Mouse (Mus musculus) stomach, embryonic 15.5 days (tissue): ENCODE data around the gene Coro2a. TPM values are rescaled to one million over a fixed set of nuclear protein-coding genes. Genes with fewer than 3 reads are reported as not detected.

Source experiments
- ATAC-seq: fragments of 200-750 bp; cut with Nextera tagmentation; 2 replicates; pipeline ENCODE4 v1.8.0; 2017; ENCODE audit warnings: low read depth, moderate number of reproducible peaks, moderate TSS enrichment; ENCODE audit not compliant: insufficient read depth, low FRiP score
- H3K27ac ChIP-seq: fragments of 300-500 bp; sonication (generic); 2 replicates; pipeline ENCODE4 v1.5.1; 2015; ENCODE audit warnings: mild to moderate bottlenecking, inconsistent platforms
- H3K27me3 ChIP-seq: fragments of 300-500 bp; sonication (generic); replicated peaks from 2 replicates; pipeline ENCODE4 v1.6.1; 2015; ENCODE audit warnings: inconsistent platforms
- H3K36me3 ChIP-seq: fragments of 300-500 bp; sonication (generic); 2 replicates; pipeline ENCODE4 v1.6.1; 2015; ENCODE audit warnings: inconsistent platforms
- H3K4me1 ChIP-seq: fragments of 300-500 bp; sonication (generic); 2 replicates; pipeline ENCODE4 v1.6.1; 2015; ENCODE audit warnings: inconsistent platforms
- H3K4me2 ChIP-seq: fragments of 300-500 bp; sonication (generic); 2 replicates; pipeline ENCODE4 v1.6.1; 2015; ENCODE audit warnings: mild to moderate bottlenecking, inconsistent platforms
- H3K4me3 ChIP-seq: fragments of 300-500 bp; sonication (generic); replicated peaks from 2 replicates; pipeline ENCODE4 v1.5.1; 2015; ENCODE audit warnings: inconsistent platforms
- H3K9ac ChIP-seq: fragments of 300-500 bp; sonication (generic); 2 replicates; pipeline ENCODE4 v1.6.1; 2015; ENCODE audit warnings: inconsistent platforms
- H3K9me3 ChIP-seq: fragments of 300-500 bp; sonication (generic); 2 replicates; pipeline ENCODE4 v1.6.1; 2016; ENCODE audit warnings: inconsistent platforms
- WGBS: fragments of 180-500 bp; shearing (Covaris S2); methylation state at CpG from one replicate; pipeline ENCODE4 v1.1.7; 2015; 5-methylcytosine and 5-hydroxymethylcytosine counted together
- polyA plus RNA-seq: library from polyadenylated mRNA; unstranded; fragments of >200 nt; fragmentation: Nextera tagmentation; extraction: Ambion mirVana; gene quantifications from 2 replicates; pipeline ENCODE4 v1.2.1, GENCODE M21; 2015

Coro2a gene
- polyA plus RNA-seq, 1 experiment from 2014 or later, result 20.4 TPM

GRCm38 (mm10) chr4:46532926-46533325 lies 69.1 kb downstream of the Coro2a start:
- no peaks in the 10 kb centered on the region for H3K9me3 ChIP-seq
- H3K27ac ChIP-seq, result no peak overlapping the region
- WGBS, result 83% methylated on average over 7 of the region's 7 CpGs
- H3K4me2 ChIP-seq, result no peak overlapping the region
- peaks cover 29% of the 10 kb centered on the region for H3K27me3 ChIP-seq
- H3K4me3 ChIP-seq, result no peak overlapping the region
- no peaks in the 10 kb centered on the region for H3K36me3 ChIP-seq
- peaks cover 17% of the 10 kb centered on the region for H3K4me1 ChIP-seq
- no peak overlapping the region for H3K9ac ChIP-seq
- ATAC-seq, result no peak

DNA sequence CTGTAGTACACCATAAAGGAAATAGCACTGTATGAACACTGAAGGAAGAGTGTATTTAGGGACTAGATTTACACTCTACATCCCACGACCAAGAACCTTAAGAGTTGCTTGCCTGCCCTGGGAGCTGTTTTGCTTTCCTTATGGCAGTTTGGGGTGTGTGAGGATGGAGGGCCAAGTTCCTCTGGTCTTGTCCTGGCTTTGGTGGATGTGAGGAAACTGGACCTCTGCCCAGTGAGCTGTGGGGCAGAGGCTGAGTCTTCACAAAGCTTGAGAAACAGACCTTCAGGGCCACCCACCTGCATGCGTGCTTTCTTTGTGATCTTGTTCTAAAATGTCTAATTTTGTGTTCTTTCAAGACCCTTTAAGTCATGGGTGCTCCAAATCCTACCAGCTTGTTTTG lies 69.5 kb downstream of the Coro2a start:
- peaks cover 29% of the 10 kb centered on the region for H3K27me3 ChIP-seq
- no peak overlapping the region for H3K27ac ChIP-seq
- no peak for ATAC-seq
- no peaks in the 10 kb centered on the region for H3K36me3 ChIP-seq
- peaks cover 17% of the 10 kb centered on the region for H3K4me1 ChIP-seq
- H3K4me3 ChIP-seq, result no peak overlapping the region
- H3K4me2 ChIP-seq, result no peak overlapping the region
- H3K9me3 ChIP-seq, result no peaks in the 10 kb centered on the region
- H3K9ac ChIP-seq, result no peak overlapping the region
- WGBS, result 83% methylated on average over 2 of the region's 2 CpGs

DNA sequence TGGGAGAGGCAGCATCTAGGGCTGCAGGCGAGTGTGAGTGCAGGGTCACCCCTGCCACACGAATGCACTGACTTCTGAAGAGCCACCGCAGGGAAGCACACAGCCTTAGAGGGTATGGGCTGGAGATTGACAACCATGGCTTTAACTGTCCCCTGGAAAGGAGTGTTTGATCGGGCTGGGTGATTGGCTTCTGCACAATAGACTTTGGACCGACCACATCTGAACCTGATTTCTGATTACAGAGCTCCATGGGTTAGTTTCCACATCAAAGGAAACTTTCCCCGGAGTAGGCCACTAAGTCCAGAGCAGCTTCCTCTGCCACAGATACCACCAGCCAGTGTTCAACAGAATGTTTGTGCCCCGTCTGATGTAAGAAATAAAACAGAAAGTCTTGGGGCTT lies 72.3 kb downstream of the Coro2a start:
- Histone ChIP-seq H3K9me3 (no peaks in the 10 kb centered on the region), H3K27me3 (peaks cover 12% of the 10 kb centered on the region), H3K9ac (no peak overlapping the region), H3K36me3 (no peaks in the 10 kb centered on the region), H3K4me2 (no peak overlapping the region), H3K4me1 (peaks cover 11% of the 10 kb centered on the region), H3K27ac (no peak overlapping the region), H3K4me3 (no peak overlapping the region)
- ATAC-seq, result no peak
- 55% methylated on average over 7 of the region's 7 CpGs for WGBS

DNA sequence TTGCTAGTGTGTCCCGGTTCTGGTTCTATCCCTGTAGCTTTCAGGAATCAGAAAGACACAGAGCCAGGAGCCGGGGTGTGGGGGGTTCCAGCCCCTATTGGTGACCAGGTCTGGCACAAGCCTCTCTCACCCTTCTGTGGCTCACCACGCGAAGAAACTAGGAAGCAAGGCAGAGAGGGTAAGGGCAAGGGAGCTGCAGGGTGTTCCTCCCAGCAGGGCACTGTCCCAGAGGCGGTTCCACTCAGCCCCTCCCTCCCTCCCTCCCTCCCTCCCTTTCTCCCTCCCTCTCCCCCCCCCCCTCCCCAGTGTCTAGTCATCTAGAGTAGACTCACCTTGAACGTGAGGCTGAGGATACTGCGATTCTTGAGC lies 74.5 kb downstream of the Coro2a start:
- Histone ChIP-seq H3K4me3 (peak overlapping the region; percentile 39), H3K36me3 (no peaks in the 10 kb centered on the region), H3K4me1 (peaks cover 6% of the 10 kb centered on the region; the same call in 1 of the 2 replicates), H3K9ac (peak overlapping the region; percentile 6; the same call in 1 of the 2 replicates), H3K4me2 (peak overlapping the region; percentile 67), H3K27me3 (no peaks in the 10 kb centered on the region), H3K9me3 (no peaks in the 10 kb centered on the region), H3K27ac (0 out of 2 replicates have a peak overlapping the region, but pooled peaks have one; percentile 35)
- ATAC-seq, result peak; percentile 72
- 2% methylated on average over 6 of the region's 7 CpGs for WGBS

- peak; percentile 81 for ATAC-seq
- H3K27ac ChIP-seq, result 0 out of 2 replicates have a peak overlapping the region, but pooled peaks have one; percentile 35
- H3K9me3 ChIP-seq, result no peaks in the 10 kb centered on the region
- peak overlapping the region; percentile 6; the same call in 1 of the 2 replicates for H3K9ac ChIP-seq
- H3K4me2 ChIP-seq, result peak overlapping the region; percentile 67
- H3K4me1 ChIP-seq, result peaks cover 6% of the 10 kb centered on the region; the same call in 1 of the 2 replicates
- H3K4me3 ChIP-seq, result peak overlapping the region; percentile 39
- 28% methylated on average over 17 of the region's 17 CpGs for WGBS
- H3K27me3 ChIP-seq, result no peaks in the 10 kb centered on the region
- no peaks in the 10 kb centered on the region for H3K36me3 ChIP-seq
These were observed 75.0 kb downstream of the Coro2a start for GRCm38 (mm10) chr4:46526798-46527557.

DNA sequence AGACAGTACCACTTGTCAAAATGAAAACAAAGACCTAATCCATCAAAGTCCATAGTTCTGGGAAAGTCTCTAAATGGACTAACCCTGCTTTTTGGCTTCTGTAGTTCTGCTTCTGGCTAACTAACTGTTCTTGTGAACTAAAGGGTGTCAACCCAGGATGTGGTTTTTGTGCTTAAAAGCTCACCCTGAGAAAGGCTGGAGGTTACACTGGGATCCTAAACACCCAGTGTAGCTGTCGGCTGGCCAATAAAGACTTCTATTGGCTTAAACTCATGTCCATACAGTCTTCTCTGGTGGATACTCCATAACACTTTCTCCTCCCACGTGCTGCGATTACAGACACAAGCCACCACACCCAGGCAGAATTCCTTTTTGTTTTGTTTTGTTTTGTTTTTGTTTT lies 75.8 kb downstream of the Coro2a start:
- peaks cover 6% of the 10 kb centered on the region; the same call in 1 of the 2 replicates for H3K4me1 ChIP-seq
- no peaks in the 10 kb centered on the region for H3K36me3 ChIP-seq
- no peak for ATAC-seq
- H3K4me2 ChIP-seq, result no peak overlapping the region
- no peak overlapping the region for H3K4me3 ChIP-seq
- no peaks in the 10 kb centered on the region for H3K9me3 ChIP-seq
- WGBS, result 84% methylated on average over 3 of the region's 3 CpGs
- no peak overlapping the region for H3K9ac ChIP-seq
- H3K27ac ChIP-seq, result no peak overlapping the region
- no peaks in the 10 kb centered on the region for H3K27me3 ChIP-seq

DNA sequence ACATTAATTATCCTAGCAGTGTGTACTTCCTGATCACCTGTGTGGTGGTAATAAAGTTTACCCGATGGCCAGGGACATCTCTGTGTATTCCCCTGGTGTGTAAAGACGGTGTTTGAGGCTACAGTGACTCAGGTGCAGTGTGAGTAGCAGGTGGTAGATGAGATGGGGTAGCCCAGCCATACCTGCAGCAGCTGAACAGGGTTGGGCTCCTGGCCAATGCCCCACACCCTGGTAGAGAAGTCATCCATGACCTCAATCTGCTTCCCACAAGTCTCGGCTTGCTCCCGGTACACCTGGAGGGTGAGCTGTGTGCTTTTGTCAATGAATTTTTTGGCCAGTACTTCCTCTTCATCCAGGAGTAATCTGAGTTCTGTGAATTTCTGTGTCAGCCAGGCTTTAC lies 78.7 kb downstream of the Coro2a start:
- Histone ChIP-seq H3K36me3 (no peaks in the 10 kb centered on the region), H3K27me3 (no peaks in the 10 kb centered on the region), H3K4me3 (no peak overlapping the region), H3K27ac (peak overlapping the region; percentile 59; the same call in 1 of the 2 replicates), H3K4me2 (no peak overlapping the region), H3K9ac (no peak overlapping the region), H3K9me3 (no peaks in the 10 kb centered on the region), H3K4me1 (peaks cover 6% of the 10 kb centered on the region; the same call in 1 of the 2 replicates)
- 75% methylated on average over 4 of the region's 4 CpGs for WGBS
- no peak for ATAC-seq

- no peaks in the 10 kb centered on the region for H3K9me3 ChIP-seq
- no peak for ATAC-seq
- H3K4me2 ChIP-seq, result no peak overlapping the region
- H3K9ac ChIP-seq, result no peak overlapping the region
- H3K4me3 ChIP-seq, result no peak overlapping the region
- no peaks in the 10 kb centered on the region for H3K36me3 ChIP-seq
- H3K4me1 ChIP-seq, result no peaks in the 10 kb centered on the region
- no peak overlapping the region for H3K27ac ChIP-seq
- WGBS, result 66% methylated on average over 10 of the region's 10 CpGs
- no peaks in the 10 kb centered on the region for H3K27me3 ChIP-seq
These were observed 80.5 kb downstream of the Coro2a start for GRCm38 (mm10) chr4:46521457-46521856.

- Histone ChIP-seq H3K4me1 (no peaks in the 10 kb centered on the region), H3K4me2 (no peak overlapping the region), H3K9me3 (no peaks in the 10 kb centered on the region), H3K27ac (no peak overlapping the region), H3K4me3 (no peak overlapping the region), H3K36me3 (no peaks in the 10 kb centered on the region), H3K9ac (no peak overlapping the region), H3K27me3 (no peaks in the 10 kb centered on the region)
- WGBS, result 67% methylated on average over 2 of the region's 2 CpGs
- ATAC-seq, result no peak
These were observed 81.5 kb downstream of the Coro2a start for GRCm38 (mm10) chr4:46520491-46520890.

DNA sequence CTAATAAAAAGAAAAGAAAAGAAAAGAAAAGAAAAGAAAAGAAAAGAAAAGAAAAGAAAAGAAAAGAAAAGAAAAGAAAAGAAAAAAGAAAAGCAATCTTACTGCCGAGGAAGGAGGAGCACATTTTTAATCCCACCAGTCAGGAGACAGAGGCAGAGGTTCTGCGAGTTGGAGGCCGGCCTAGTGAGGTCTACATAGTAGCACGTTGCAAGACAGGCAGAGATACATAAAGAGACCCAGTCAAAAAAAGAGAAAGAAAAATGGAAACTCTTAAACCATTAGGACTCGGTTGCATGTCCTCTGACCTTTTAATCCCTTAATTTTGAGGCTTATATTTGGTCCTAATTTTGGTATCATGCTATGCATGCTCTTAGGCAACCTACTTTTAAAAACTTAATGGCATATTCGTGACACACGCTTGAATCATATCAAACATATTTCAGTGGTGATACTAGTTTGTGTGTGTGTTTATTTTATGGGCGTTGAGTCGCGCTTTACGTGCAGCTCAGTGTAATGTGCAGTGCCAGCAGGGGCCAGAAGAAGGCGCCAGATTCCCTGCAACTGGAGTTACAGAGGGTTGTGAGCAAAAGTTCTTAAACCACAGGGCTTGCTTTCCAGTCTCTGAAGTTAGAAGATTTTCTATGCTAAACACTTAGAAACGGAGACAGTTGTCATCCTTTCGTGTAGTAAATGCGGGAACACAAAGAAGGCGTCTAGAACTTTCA lies 94.1 kb downstream of the Coro2a start:
- Histone ChIP-seq H3K27ac (peak overlapping the region; percentile 70; the same call in 1 of the 2 replicates), H3K36me3 (0 out of 2 replicates have a peak, but pooled peaks cover 5% of the 10 kb centered on the region), H3K4me1 (0 out of 2 replicates have a peak, but pooled peaks cover 5% of the 10 kb centered on the region), H3K4me3 (peak overlapping the region; percentile 67), H3K9ac (no peak overlapping the region), H3K27me3 (no peaks in the 10 kb centered on the region), H3K9me3 (no peaks in the 10 kb centered on the region), H3K4me2 (peak overlapping the region; percentile 97)
- ATAC-seq, result no peak; the same call in 1 of the 2 replicates
- 8% methylated on average over 16 of the region's 16 CpGs for WGBS

DNA sequence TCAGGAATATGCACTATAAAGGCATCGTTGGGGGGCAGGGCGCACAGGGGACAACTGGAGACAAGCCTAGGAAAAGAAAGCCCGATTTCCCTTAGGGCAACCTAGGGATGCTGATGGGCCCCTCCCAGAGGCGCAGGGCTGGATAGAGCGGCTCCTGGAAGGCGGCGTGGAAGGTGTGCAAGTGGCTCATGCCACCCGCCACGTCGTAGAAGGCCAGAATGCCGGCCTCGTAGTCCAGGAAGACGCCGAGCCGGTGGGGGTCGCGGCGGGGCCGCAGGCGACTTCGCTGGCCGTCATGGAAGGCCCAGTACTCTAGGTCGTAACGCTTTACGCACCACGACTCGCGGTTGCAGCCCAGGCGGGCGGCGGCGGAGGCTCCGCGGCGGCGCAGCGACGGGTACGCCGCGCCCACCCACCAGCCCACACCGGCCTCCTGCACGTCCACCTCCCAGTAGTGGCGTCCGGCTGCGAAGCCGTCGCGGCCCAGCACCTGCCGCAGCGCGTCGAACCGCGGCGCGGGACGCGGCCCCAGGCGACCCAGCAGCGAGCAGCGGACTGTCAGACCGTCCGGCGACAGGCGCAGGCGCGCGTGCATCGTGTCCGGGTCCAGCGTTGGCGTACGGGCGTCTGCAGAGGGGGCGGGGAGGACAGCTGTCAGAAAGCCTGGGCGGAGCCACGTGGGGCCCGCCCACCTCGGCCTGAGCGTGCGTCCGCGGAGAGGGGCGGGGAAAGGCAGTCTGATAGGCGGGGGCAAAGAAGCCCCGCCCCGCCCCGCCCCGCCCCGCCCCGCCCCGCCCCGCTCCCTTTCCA lies 95.0 kb downstream of the Coro2a start:
- WGBS, result under 1% methylated on average over 93 of the region's 94 CpGs
- ATAC-seq, result peak; percentile 96

More for the DNA sequence above, 95.0 kb downstream of the Coro2a start:
- Histone ChIP-seq H3K9ac (peak overlapping the region; percentile 48; the same call in 1 of the 2 replicates), H3K9me3 (no peaks in the 10 kb centered on the region), H3K36me3 (peaks cover 12% of the 10 kb centered on the region; the same call in 1 of the 2 replicates), H3K4me2 (peak overlapping the region; percentile 97), H3K27ac (no peak overlapping the region), H3K27me3 (no peaks in the 10 kb centered on the region), H3K4me3 (peak overlapping the region; percentile 67), H3K4me1 (0 out of 2 replicates have a peak, but pooled peaks cover 5% of the 10 kb centered on the region)
